Mouse (Mus musculus) urinary bladder, adult 2 months (tissue): Measurements from ENCODE around the gene Rbms1. TPM values are rescaled to one million over a fixed set of nuclear protein-coding genes. Genes with fewer than 3 reads are reported as not detected.

Experiments
- DNase-seq: peaks from one replicate; pipeline ENCODE4 v3.0.0; 2022; ENCODE audit warnings: low spot score
- polyA plus RNA-seq: library from polyadenylated mRNA; depleted of rRNA; stranded (reverse); fragments of >200 nt; gene quantifications from 2 replicates; pipeline ENCODE4 v1.2.3, GENCODE M21; 2012

The Rbms1 gene
- polyA plus RNA-seq, 1 experiment: 50.3 TPM

- no peak for DNase-seq
Observed at GRCm38 (mm10) chr2:60756218-60756617, 206.8 kb downstream of the Rbms1 start.

GRCm38 (mm10) chr2:60755101-60755500, 207.9 kb downstream of the Rbms1 start:
- DNase-seq: no peak

GRCm38 (mm10) chr2:60751274-60751673, 211.7 kb downstream of the Rbms1 start:
- no peak for DNase-seq

- no peak for DNase-seq
Observed at GRCm38 (mm10) chr2:60750591-60750990, 212.4 kb downstream of the Rbms1 start.

GRCm38 (mm10) chr2:60748585-60748984, 214.4 kb downstream of the Rbms1 start:
- DNase-seq: no peak

- no peak for DNase-seq
Observed at GRCm38 (mm10) chr2:60747590-60747989, 215.4 kb downstream of the Rbms1 start.

- DNase-seq: no peak
Observed at GRCm38 (mm10) chr2:60744674-60745073, 218.3 kb downstream of the Rbms1 start.

- no peak for DNase-seq
Observed at GRCm38 (mm10) chr2:60739389-60740137, 223.4 kb downstream of the Rbms1 start.

- no peak for DNase-seq
Observed at GRCm38 (mm10) chr2:60730929-60731328, 232.1 kb downstream of the Rbms1 start.

GRCm38 (mm10) chr2:60730024-60730423, 233.0 kb downstream of the Rbms1 start:
- DNase-seq: no peak

- no peak for DNase-seq
Observed at GRCm38 (mm10) chr2:60728902-60729585, 233.9 kb downstream of the Rbms1 start.

GRCm38 (mm10) chr2:60724660-60725059, 238.3 kb downstream of the Rbms1 start:
- DNase-seq: no peak

GRCm38 (mm10) chr2:60722967-60723366, 240.0 kb downstream of the Rbms1 start:
- no peak for DNase-seq

GRCm38 (mm10) chr2:60722514-60722913, 240.5 kb downstream of the Rbms1 start, which contains the start of gene Itgb6:
TSS of gene Itgb6 (minus strand) at chr2:60722643.
- DNase-seq: no peak

- no peak for DNase-seq
Observed at GRCm38 (mm10) chr2:60720906-60721305, 242.1 kb downstream of the Rbms1 start.

- DNase-seq: no peak
Observed at GRCm38 (mm10) chr2:60720205-60720604, 242.8 kb downstream of the Rbms1 start.

- no peak for DNase-seq
Observed at GRCm38 (mm10) chr2:60717348-60717747, 245.6 kb downstream of the Rbms1 start.

GRCm38 (mm10) chr2:60716549-60716948, 246.4 kb downstream of the Rbms1 start:
- no peak for DNase-seq

GRCm38 (mm10) chr2:60715771-60716170, 247.2 kb downstream of the Rbms1 start:
- DNase-seq: no peak

GRCm38 (mm10) chr2:60714971-60715502, 248.0 kb downstream of the Rbms1 start:
- DNase-seq: no peak

- DNase-seq: no peak
Observed at GRCm38 (mm10) chr2:60714475-60714874, 248.5 kb downstream of the Rbms1 start.

GRCm38 (mm10) chr2:60713857-60714256, 249.1 kb downstream of the Rbms1 start:
- DNase-seq: no peak

GRCm38 (mm10) chr2:60712891-60713290, 250.1 kb downstream of the Rbms1 start:
- no peak for DNase-seq
